Mouse (Mus musculus): Measurements from ENCODE around the gene Hdac7. TPM values are rescaled to one million over a fixed set of nuclear protein-coding genes. Genes with fewer than 3 reads are reported as not detected.

Hdac7 gene
- polyA plus RNA-seq, 1 experiment from 2014 or later = 29.8 TPM

DNA sequence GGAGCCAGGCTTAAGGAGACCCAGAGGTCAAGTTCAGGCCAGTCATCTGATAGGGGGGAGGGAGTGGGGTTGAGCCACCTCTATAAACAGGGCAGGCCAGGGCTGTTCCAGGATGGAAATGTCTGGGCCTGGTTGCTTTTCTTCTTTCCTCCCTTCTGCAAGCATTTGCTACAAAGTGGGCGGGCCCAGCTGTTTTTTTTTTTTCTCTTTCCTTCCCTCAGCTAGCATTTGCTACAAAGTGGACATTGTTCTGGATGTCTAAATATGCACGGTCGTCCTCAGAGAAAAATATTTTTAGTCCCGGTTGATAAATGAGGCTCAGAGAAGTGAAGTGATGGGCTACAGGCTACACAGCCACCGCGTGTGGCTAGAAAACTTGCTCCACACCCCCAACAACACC lies 89.8 kb downstream of the Hdac7 start:
- H3K9me3 ChIP-seq (ENCODE audit: control insufficient read depth, low read length) = no peaks in the 10 kb centered on the region
- no peak for ATAC-seq (ENCODE audit: low FRiP score, low TSS enrichment)
- H3K27ac ChIP-seq (replicated peaks; ENCODE audit: low read depth, low read length) = no peak overlapping the region
- H3K9ac ChIP-seq (replicated peaks; ENCODE audit: low read length) = no peak overlapping the region
- H3K27me3 ChIP-seq (ENCODE audit: control insufficient read depth, insufficient read depth, low read length) = no peaks in the 10 kb centered on the region
- no peak overlapping the region for H3K4me3 ChIP-seq (replicated peaks; ENCODE audit: low read depth, low read length)
- no peak overlapping the region for H3K4me2 ChIP-seq (ENCODE audit: low read length)
- 76% methylated on average over 6 of the region's 6 CpGs for WGBS
- H3K4me1 ChIP-seq (ENCODE audit: control insufficient read depth, insufficient read depth, low read length) = peaks cover 10% of the 10 kb centered on the region
- no peaks in the 10 kb centered on the region for H3K36me3 ChIP-seq (ENCODE audit: control insufficient read depth, insufficient read depth, low read length)
- DNase-seq = no peak

DNA sequence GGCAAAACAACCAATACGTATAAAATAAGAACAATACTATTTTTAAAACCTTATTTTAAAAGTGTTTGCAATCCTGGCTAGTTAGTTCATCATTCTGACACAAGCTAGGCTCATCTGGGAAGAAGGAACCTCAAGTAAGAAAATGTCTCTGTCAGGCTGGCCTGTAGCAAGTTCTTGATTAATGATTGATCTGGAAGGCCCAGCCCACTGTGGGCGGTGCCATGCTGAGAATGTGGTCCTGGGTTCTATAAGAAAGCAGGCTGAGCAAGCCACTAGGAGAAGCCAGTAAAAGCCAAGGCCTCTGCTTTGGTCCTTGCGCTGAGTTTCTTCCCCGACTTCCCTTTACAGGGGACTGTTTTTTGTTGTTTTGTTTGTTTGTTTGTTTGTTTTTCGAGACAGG lies 91.8 kb downstream of the Hdac7 start:
- DNase-seq (no peak), ATAC-seq (ENCODE audit: low FRiP score, low TSS enrichment) (no peak)
- Histone ChIP-seq H3K4me3 (replicated peaks; ENCODE audit: low read depth, low read length) (no peak overlapping the region), H3K9me3 (ENCODE audit: control insufficient read depth, low read length) (no peaks in the 10 kb centered on the region), H3K4me1 (ENCODE audit: control insufficient read depth, insufficient read depth, low read length) (peaks cover 16% of the 10 kb centered on the region), H3K4me2 (ENCODE audit: low read length) (no peak overlapping the region), H3K9ac (replicated peaks; ENCODE audit: low read length) (no peak overlapping the region), H3K27me3 (ENCODE audit: control insufficient read depth, insufficient read depth, low read length) (no peaks in the 10 kb centered on the region), H3K27ac (replicated peaks; ENCODE audit: low read depth, low read length) (no peak overlapping the region), H3K36me3 (ENCODE audit: control insufficient read depth, insufficient read depth, low read length) (no peaks in the 10 kb centered on the region)
- WGBS = 93% methylated on average over 5 of the region's 5 CpGs

DNA sequence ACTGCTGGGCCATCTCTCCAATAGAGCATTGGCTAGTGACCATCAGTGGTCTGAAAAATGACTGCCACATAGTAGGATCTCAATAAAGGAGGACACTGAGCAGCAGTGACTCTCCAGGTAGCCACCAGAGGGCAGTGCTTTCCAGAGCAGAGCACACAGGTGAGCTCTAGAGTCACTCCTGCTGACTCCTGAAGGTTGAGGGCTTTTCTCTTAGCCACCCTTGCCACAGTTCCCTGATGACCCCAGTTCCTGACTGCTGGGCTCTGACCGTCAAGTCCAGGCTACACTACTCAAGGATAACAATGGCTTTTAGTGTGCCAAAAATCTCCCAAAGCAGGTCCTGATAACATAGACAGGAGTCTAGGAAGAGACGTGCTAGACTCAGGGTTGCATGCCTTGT lies 92.6 kb downstream of the Hdac7 start:
- Histone ChIP-seq H3K27ac (replicated peaks; ENCODE audit: low read depth, low read length) (no peak overlapping the region), H3K9me3 (ENCODE audit: control insufficient read depth, low read length) (no peaks in the 10 kb centered on the region), H3K4me1 (ENCODE audit: control insufficient read depth, insufficient read depth, low read length) (peaks cover 16% of the 10 kb centered on the region), H3K4me3 (replicated peaks; ENCODE audit: low read depth, low read length) (no peak overlapping the region), H3K27me3 (ENCODE audit: control insufficient read depth, insufficient read depth, low read length) (no peaks in the 10 kb centered on the region), H3K36me3 (ENCODE audit: control insufficient read depth, insufficient read depth, low read length) (no peaks in the 10 kb centered on the region), H3K9ac (replicated peaks; ENCODE audit: low read length) (no peak overlapping the region), H3K4me2 (ENCODE audit: low read length) (no peak overlapping the region)
- DNase-seq = no peak
- WGBS = 87% methylated on average over 2 of the region's 2 CpGs
- ATAC-seq (ENCODE audit: low FRiP score, low TSS enrichment) = no peak

DNA sequence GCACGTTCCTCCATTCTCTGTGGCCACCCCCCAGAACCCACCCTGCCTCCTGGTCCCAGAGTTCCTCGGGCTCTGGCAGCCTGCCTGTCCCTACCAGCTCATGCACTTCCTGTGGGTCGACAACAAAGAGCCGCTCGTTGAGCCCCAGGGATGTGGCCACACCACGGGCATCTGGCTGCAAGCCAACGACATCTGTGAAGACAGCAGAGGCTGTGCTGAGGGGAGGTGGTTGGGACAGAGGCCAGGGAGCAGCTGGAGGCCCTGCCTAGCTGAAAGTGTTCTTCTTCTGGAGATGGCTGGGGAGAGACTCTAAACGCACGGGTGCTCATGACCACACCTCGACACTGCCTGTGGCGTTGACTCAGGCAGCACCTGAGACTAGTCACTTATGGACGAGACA lies 93.6 kb downstream of the Hdac7 start:
- H3K4me1 ChIP-seq (ENCODE audit: control insufficient read depth, insufficient read depth, low read length) = peaks cover 16% of the 10 kb centered on the region
- H3K27me3 ChIP-seq (ENCODE audit: control insufficient read depth, insufficient read depth, low read length) = no peaks in the 10 kb centered on the region
- H3K36me3 ChIP-seq (ENCODE audit: control insufficient read depth, insufficient read depth, low read length) = no peaks in the 10 kb centered on the region
- H3K9me3 ChIP-seq (ENCODE audit: control insufficient read depth, low read length) = no peaks in the 10 kb centered on the region
- ATAC-seq (ENCODE audit: low FRiP score, low TSS enrichment) (peak; percentile 88), DNase-seq (peak; percentile 88)
- H3K27ac ChIP-seq (replicated peaks; ENCODE audit: low read depth, low read length) = peak overlapping the region; percentile 60; the same call in 1 of the 2 replicates
- no peak overlapping the region for H3K4me2 ChIP-seq (ENCODE audit: low read length)
- WGBS = 27% methylated on average over 12 of the region's 12 CpGs
- no peak overlapping the region for H3K4me3 ChIP-seq (replicated peaks; ENCODE audit: low read depth, low read length)
- H3K9ac ChIP-seq (replicated peaks; ENCODE audit: low read length) = no peak overlapping the region

DNA sequence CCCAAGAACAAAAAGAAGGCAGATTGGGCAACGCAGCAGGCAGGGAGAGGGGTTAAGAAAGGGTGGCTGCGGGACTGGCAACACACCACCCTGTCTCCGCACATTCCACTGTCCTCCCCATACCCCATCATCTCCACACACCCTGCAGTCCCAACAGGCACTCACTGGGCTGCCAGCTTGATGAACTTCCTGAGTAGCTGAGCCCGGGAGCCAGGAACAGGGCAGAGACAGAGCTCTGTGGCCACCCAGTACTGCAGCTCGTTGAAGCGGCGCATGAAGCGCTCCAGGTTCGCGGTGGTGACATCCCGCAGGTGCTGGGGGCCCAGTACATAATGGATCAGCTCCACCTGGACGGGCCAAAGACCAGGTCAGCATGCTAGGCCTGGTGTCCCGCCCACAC lies 94.5 kb downstream of the Hdac7 start:
- no peak overlapping the region for H3K4me2 ChIP-seq (ENCODE audit: low read length)

DNA sequence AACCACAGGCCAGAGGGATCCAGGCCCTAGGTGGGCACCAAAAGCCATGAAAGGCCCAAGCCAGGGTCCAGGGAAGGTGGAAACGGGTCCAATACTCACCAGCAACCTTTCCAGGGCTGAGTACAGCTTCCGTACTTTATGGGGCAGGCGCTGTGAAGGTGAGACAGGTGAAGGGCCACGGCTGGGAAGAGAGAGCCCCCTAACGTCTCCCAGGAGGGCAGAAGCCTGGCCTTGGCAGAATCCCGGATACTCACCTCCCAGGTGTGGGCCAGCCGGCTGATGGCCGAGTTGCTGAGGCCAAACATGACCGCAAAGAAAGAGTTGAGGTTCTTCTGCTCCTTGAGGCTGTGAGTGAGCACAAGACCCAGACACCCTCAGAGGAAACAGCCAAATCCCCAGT lies 94.9 kb downstream of the Hdac7 start:
- ATAC-seq (ENCODE audit: low FRiP score, low TSS enrichment) = no peak
- Histone ChIP-seq H3K9ac (replicated peaks; ENCODE audit: low read length) (no peak overlapping the region), H3K27ac (replicated peaks; ENCODE audit: low read depth, low read length) (no peak overlapping the region), H3K4me2 (ENCODE audit: low read length) (no peak overlapping the region), H3K4me3 (replicated peaks; ENCODE audit: low read depth, low read length) (no peak overlapping the region), H3K4me1 (ENCODE audit: control insufficient read depth, insufficient read depth, low read length) (peaks cover 19% of the 10 kb centered on the region), H3K9me3 (ENCODE audit: control insufficient read depth, low read length) (no peaks in the 10 kb centered on the region), H3K36me3 (ENCODE audit: control insufficient read depth, insufficient read depth, low read length) (no peaks in the 10 kb centered on the region), H3K27me3 (ENCODE audit: control insufficient read depth, insufficient read depth, low read length) (no peaks in the 10 kb centered on the region)
- WGBS = 93% methylated on average over 9 of the region's 9 CpGs
- no peak for DNase-seq

More for the DNA sequence above, 94.5 kb downstream of the Hdac7 start:
- Histone ChIP-seq H3K4me1 (ENCODE audit: control insufficient read depth, insufficient read depth, low read length) (peaks cover 19% of the 10 kb centered on the region), H3K27ac (replicated peaks; ENCODE audit: low read depth, low read length) (no peak overlapping the region), H3K9ac (replicated peaks; ENCODE audit: low read length) (no peak overlapping the region), H3K9me3 (ENCODE audit: control insufficient read depth, low read length) (no peaks in the 10 kb centered on the region), H3K36me3 (ENCODE audit: control insufficient read depth, insufficient read depth, low read length) (no peaks in the 10 kb centered on the region), H3K4me3 (replicated peaks; ENCODE audit: low read depth, low read length) (no peak overlapping the region), H3K27me3 (ENCODE audit: control insufficient read depth, insufficient read depth, low read length) (no peaks in the 10 kb centered on the region)
- DNase-seq (no peak), ATAC-seq (ENCODE audit: low FRiP score, low TSS enrichment) (no peak)
- 92% methylated on average over 13 of the region's 13 CpGs for WGBS

DNA sequence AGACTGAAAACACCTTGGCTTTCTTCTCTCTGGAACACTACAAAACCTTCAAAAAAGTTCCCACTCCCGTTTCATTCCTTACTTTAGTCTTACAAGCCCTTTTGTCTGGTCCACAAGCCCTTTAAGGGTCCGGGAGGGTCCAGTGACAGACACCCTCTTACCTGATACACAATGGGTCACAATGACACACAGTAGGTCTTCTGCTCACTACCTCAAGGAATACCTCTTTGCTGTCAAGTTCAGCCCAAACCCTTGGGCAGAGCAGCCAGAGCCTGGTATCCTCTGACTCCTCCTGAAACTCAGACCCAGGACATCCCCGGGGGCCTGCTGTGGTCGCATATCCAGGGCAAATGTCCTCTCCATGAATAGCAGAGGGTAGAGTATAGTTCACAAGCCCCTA lies 95.3 kb downstream of the Hdac7 start:
- ATAC-seq (ENCODE audit: low FRiP score, low TSS enrichment) (no peak), DNase-seq (no peak)
- Histone ChIP-seq H3K9me3 (ENCODE audit: control insufficient read depth, low read length) (no peaks in the 10 kb centered on the region), H3K4me1 (ENCODE audit: control insufficient read depth, insufficient read depth, low read length) (peaks cover 19% of the 10 kb centered on the region), H3K4me2 (ENCODE audit: low read length) (no peak overlapping the region), H3K27me3 (ENCODE audit: control insufficient read depth, insufficient read depth, low read length) (no peaks in the 10 kb centered on the region), H3K36me3 (ENCODE audit: control insufficient read depth, insufficient read depth, low read length) (no peaks in the 10 kb centered on the region), H3K9ac (replicated peaks; ENCODE audit: low read length) (no peak overlapping the region), H3K4me3 (replicated peaks; ENCODE audit: low read depth, low read length) (no peak overlapping the region), H3K27ac (replicated peaks; ENCODE audit: low read depth, low read length) (no peak overlapping the region)
- WGBS = 83% methylated on average over 4 of the region's 4 CpGs

DNA sequence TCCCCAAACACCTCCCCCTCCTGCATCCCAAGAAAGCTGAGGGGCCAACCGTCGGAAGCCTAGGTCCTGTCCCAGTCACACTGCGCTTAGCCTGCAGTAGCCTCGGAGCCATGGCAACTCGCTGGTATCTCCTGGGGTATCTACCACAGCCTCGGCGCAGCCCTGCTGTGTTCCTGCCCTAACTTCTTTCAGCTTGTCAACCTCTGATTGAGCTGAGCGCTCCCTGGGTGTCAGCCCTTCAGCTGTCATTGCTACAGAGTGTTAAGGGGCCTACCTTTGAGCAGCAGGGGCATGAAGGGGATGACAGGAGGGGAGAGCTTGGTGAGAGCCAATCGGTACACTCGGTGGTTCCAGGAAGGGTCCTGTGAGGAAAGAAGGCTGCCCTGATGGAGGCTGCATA lies 96.0 kb downstream of the Hdac7 start:
- Histone ChIP-seq H3K4me1 (ENCODE audit: control insufficient read depth, insufficient read depth, low read length) (peaks cover 19% of the 10 kb centered on the region), H3K4me3 (replicated peaks; ENCODE audit: low read depth, low read length) (no peak overlapping the region), H3K36me3 (ENCODE audit: control insufficient read depth, insufficient read depth, low read length) (no peaks in the 10 kb centered on the region), H3K27me3 (ENCODE audit: control insufficient read depth, insufficient read depth, low read length) (no peaks in the 10 kb centered on the region), H3K27ac (replicated peaks; ENCODE audit: low read depth, low read length) (no peak overlapping the region), H3K4me2 (ENCODE audit: low read length) (no peak overlapping the region), H3K9me3 (ENCODE audit: control insufficient read depth, low read length) (no peaks in the 10 kb centered on the region), H3K9ac (replicated peaks; ENCODE audit: low read length) (no peak overlapping the region)
- ATAC-seq (ENCODE audit: low FRiP score, low TSS enrichment) (no peak), DNase-seq (no peak)
- WGBS = 12% methylated on average over 10 of the region's 10 CpGs

DNA sequence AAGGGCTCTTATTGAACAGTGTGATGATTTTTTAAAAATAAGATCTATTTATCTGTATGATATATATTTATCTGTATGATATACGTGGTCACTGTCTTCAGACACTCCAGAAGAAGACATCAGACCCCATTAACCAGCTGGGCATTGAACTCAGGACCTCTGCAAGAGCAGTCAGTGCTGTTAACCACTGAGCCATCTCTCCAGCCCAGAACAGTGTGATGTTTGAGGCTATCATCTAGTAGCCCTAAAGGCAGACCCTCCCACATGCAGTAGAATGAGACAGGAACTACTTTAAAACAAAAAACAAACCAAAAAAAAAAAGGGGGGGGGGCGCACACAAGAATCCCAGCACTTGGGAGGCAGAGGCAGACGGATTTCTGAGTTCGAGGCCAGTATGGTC lies 96.8 kb downstream of the Hdac7 start:
- Histone ChIP-seq H3K9ac (replicated peaks; ENCODE audit: low read length) (no peak overlapping the region), H3K4me1 (ENCODE audit: control insufficient read depth, insufficient read depth, low read length) (peaks cover 19% of the 10 kb centered on the region), H3K4me3 (replicated peaks; ENCODE audit: low read depth, low read length) (no peak overlapping the region), H3K9me3 (ENCODE audit: control insufficient read depth, low read length) (no peaks in the 10 kb centered on the region), H3K36me3 (ENCODE audit: control insufficient read depth, insufficient read depth, low read length) (no peaks in the 10 kb centered on the region), H3K27ac (replicated peaks; ENCODE audit: low read depth, low read length) (no peak overlapping the region), H3K4me2 (ENCODE audit: low read length) (no peak overlapping the region), H3K27me3 (ENCODE audit: control insufficient read depth, insufficient read depth, low read length) (no peaks in the 10 kb centered on the region)
- 88% methylated on average over 4 of the region's 4 CpGs for WGBS
- ATAC-seq (ENCODE audit: low FRiP score, low TSS enrichment) = no peak
- no peak for DNase-seq

Measured in midbrain, embryonic 14.5 days (tissue).